Mouse (Mus musculus) right cerebral cortex, adult 18-20 months (tissue): ENCODE measurements around the gene Shf.
"Not testable (repeated sequence)": the region's sequence is repeated elsewhere in the genome, so short reads cannot be mapped to it uniquely, and the experiment has no call there.

Source experiments
- DNase-seq: peaks from one replicate; pipeline ENCODE4 v3.0.0; 2022; ENCODE audit warnings: mixed read lengths

The Shf gene

GRCm38 (mm10) chr2:122347257-122347656 lies 21.7 kb downstream of the Shf start:
- no peak for DNase-seq

GRCm38 (mm10) chr2:122346164-122346563 lies 22.8 kb downstream of the Shf start:
- not testable (repeated sequence) for DNase-seq

GRCm38 (mm10) chr2:122345106-122345893 lies 23.7 kb downstream of the Shf start:
- DNase-seq = no peak

- DNase-seq = no peak
Measured at GRCm38 (mm10) chr2:122337291-122337690, 31.7 kb downstream of the Shf start.

DNA sequence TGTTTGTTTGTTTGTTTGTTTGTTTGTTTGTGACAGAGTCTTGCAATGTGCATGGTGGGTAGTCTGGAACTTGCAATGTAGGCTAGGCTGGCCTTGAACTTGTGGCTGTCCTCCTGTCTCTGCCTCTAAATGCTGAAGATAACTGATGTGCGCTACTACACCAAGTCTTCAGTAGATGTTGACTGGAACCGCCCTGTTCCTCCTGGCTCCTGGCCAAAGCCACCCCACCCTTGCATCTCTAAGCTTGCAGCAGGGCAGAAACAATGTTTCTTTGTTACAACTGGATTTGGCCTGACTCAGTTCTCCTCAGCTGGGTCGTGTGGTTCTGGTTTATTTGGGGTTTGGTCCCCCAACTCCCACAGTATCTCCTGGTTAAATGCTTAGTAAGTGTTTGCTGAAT lies 34.8 kb downstream of the Shf start:
- no peak for DNase-seq

DNA sequence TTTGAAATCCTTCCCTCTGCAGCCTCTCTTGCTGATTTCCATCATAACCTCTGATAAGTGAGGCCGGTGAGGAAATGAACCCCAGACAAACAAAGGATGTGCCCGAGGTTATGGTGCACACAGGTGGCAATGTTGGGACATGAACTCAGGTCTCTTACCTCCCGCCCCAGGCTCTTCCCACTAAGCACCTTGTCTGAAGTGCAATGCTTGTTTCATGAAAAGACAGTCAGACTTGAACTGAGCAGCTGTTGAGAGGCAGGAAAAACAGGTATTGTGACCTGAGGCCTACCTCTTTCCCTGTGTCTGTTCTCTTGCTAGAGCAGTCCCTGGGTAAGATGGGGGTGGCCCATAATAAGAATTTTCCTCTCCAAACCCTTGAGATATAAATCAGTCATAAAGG lies 36.7 kb downstream of the Shf start:
- no peak for DNase-seq

DNA sequence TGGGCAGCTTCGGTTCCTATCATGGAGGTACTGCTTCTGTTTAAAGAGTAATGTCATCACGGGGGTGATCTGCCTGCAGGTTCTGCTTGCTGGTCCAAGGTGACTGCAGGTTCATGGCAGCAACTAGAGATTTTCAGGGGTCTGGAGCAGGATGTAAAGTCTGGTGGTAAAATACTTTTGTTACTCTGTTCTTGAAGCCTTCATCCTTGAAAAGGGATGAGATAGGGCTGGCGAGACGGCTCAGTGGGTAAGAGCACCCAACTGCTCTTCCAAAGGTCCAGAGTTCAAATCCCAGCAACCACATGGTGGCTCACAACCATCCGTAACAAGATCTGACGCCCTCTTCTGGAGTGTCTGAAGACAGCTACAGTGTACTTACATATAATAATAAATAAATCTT lies 38.6 kb downstream of the Shf start:
- DNase-seq = not testable (repeated sequence)

DNA sequence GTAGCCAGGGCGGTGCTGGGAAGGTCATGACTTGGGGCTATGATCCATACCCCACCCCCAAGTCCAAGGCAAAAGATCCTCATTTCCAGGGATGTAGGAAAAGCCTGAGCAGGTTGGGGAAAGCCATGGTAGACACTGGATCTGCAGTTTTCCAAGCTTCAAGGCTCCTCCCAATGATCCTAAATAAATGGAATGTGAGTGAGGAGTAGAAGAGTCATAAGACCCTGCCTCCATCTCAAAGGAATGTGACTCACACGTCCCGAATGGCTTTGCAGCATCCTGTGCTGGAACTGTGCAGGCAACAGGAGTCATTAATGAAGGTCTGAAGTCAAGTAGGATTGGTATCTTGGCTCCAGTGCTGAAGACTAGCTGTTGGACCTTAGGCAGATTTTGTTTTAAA lies 41.0 kb downstream of the Shf start:
- no peak for DNase-seq

- DNase-seq = no peak
Measured at GRCm38 (mm10) chr2:122325361-122325760, 43.6 kb downstream of the Shf start.

DNA sequence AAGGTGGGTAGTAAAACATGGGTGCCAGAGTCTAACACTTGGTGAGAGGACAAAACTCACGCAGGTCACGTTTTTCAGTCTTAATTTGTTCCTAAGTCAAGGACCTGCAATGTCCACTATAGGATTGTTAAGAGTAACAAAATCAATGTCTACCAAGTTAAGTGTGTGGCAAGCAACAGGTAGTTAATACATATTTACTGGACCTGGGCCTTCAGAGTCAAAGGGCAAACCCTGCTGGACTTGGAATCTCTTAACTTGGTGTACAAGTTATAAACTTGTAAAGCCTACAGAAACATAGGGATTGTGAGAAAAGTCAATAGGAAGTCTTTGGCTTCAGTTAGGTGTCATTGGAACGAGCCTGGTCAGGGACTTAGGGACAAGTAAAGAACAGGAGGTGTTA lies 44.4 kb downstream of the Shf start:
- no peak for DNase-seq

GRCm38 (mm10) chr2:122323960-122324359 lies 45.0 kb downstream of the Shf start:
- DNase-seq = no peak

GRCm38 (mm10) chr2:122317384-122317783 lies 51.6 kb downstream of the Shf start:
- DNase-seq = no peak

- DNase-seq = no peak
Measured at GRCm38 (mm10) chr2:122315372-122315771, 53.6 kb downstream of the Shf start, which contains the start of gene Duox1. Duox1 (plus strand) TSS chr2:122315672.

DNA sequence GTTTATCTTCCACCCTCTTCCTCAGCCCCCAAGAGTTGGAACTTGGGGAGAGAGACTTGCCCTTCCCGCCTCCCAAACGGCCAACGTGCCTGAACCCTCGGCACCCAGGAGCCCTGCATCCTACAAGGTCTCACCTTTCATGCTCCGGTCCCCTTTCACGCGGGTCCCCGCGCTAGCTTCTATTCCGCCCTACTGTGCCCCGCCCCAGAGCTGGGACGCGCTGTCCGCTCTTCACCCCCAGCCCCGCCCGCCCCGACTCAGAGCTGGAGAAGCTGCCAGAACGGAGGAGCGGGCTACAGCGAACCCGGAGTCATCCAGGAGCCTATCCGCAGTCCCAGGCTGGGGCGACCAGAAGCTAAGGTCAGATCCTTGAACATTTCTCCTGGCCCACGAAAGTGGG lies 55.4 kb downstream of the Shf start, which contains the start of gene Duoxa1:
Gene Duoxa1, minus strand, starts transcription at position 195 of the 400 bp plus-strand sequence.
- no peak for DNase-seq

GRCm38 (mm10) chr2:122312722-122313417 lies 56.1 kb downstream of the Shf start:
- peak; percentile 21 for DNase-seq

DNA sequence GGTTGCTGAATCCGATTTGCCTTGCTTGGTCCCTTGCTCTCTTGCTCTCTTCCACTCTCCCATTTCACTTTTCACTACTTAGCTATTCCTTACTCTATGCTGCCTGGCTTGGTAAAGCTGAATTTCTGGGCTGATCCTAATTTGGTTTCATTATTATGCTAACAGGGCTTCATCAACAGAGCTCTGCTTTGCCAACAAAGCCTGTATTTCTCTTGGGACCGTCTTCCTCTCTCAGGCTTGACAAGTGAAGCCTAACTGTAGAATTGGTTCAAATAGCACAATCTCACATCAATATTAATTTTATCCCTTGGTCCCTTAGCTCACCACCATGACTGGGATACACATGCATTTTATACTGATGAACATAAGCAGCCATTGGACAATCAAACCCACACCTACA lies 57.4 kb downstream of the Shf start:
- DNase-seq = no peak

DNA sequence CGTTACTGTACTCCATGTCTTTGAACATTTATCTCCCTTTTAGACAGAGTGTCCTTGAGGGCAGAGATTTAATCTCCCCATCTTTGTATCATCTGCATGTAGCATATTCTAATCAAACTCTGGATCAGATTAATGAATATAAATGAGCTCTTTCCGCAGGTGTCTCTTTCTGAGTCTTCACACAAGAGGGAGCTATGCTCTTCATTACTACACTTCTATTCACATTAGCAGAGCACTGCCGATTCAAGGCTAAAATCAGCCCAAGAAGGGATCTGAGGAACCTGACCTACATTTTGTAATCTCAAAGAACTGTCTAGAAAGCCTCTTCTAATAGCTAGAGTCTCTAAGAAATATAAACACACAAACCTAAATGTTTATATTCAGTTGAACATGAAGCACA lies 59.3 kb downstream of the Shf start:
- no peak for DNase-seq

DNA sequence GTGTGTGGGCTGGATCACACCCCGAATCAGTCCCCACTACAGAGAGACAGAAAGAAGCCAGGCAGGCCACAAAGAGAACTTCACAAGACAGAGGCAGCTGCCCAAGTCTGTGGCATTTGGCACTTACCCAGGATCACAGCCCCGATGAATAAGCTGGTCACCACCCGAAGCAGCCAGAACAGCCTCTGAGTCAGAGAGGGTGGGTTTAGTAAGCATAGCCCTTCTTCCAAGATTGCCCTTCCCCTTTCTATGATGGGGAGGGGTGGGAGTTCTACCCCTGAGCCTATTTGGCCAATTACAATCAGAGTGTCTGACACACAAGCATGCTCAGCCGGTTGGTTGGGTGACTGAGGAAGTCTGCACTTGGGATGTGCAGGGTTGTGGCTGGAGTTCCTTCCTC lies 62.8 kb downstream of the Shf start:
- peak; percentile 13 for DNase-seq

DNA sequence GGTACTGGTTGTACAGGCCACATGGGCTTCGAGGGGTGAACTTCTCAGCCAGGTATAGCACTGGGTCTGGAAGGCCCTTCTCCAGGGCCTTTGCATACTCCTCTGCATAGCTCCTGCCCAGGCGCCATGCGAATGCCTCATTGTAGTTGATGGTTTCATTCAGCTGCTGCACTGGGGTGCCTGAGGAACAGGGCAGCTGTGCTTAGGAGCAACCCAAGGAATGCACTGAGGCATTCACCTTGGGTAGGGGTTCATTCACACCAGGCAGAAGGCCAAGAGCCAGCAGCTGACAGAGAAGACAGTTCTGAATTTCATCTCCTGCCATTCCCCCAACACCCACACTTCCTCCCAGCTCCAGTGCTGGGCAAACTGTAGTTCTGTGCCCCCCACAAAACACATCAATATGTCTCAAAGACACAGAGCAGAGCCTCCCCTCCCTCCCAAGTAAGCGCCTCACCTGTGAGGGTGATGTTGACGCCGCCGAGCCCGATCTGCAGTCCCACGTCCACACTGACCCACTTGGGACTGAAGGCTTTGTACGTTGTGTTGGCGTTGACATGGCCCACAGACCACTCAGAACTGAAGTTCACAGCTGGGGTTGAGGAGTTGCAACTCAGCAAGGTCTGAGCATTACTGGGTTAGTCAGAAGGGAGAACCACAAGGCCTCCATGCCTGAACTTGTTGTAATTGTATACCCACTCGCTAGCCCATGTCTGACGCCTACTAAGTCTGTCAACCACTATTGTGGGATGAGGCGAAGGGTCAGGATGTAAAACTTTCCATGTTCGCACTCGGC lies 63.7 kb downstream of the Shf start:
- DNase-seq = no peak

DNA sequence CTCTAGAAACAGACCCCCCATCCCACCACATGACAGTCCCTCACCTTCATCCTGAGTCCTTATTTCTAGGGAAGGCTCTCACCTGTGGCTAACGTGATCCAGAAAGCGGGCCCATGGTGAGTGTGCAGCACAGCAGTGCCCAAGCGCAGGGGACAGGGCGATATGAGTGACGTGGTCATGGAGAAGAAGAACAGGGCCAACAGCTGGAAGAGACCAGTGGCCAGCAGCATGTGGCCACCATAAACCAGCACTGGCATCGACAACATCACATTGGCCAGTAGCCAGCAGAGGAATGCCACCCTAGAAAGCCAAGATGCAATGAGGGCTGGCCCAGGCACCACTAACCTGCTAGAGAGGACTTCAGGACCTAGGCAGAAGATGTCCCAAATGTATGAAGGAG lies 64.4 kb downstream of the Shf start:
- DNase-seq = no peak

- DNase-seq = peak; percentile 53
Measured at GRCm38 (mm10) chr2:122302574-122303241, 66.3 kb downstream of the Shf start.

DNA sequence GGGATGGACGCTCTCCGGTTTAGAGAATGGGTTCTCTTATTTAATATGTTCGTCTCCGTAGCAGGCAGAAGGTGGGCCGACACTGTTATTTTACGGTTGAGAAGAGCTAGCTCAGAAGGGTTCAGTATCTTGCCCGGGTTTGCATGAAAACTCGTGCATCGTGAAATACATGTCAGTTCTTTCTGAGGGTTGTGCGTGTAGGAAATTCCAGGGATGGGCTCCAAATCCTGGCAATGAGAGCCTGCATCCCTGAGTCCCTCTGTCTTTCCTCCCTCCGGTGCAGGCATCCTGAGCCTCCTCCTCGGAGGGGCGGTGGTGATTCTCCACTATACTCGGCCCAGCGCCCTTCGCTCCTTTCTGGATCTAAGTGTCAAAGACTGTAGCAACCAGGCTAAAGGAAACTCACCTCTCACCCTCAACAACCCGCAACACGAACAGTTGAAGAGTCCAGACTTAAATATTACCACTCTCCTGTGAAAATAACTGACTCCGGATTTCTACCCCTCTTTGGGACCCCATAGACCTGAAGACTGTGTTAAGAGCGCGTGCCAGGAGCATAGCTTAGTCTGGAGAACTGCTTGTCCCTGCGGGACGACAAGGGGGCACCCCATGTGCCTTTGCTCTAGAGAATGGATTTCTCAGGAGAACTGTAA lies 66.9 kb downstream of the Shf start:
- DNase-seq = no peak
